Mouse (Mus musculus) left cerebral cortex, adult 2 months (tissue): ENCODE data around the gene Uchl5. TPM values are rescaled to one million over a fixed set of nuclear protein-coding genes. Genes with fewer than 3 reads are reported as not detected.

Experiments
- DNase-seq, 2 experiments: peaks; one replicate each; pipeline ENCODE4 v3.0.0; 2021 to 2022; ENCODE audit warnings: low spot score in 2 of 2, mixed read lengths in 1 of 2; ENCODE audit errors: extremely low spot score in 1 of 2
- H3K27ac ChIP-seq: fragments of 200-600 bp; 2 replicates; pipeline ENCODE4 v1.8.1; 2022
- H3K4me3 ChIP-seq: fragments of 200-600 bp; 2 replicates; pipeline ENCODE4 v1.8.1; 2022
- CTCF ChIP-seq: fragments of 200-600 bp; IDR thresholded peaks from 2 replicates; pipeline ENCODE4 v1.8.1; 2022; ENCODE audit warnings: antibody characterized with exemption, mild to moderate bottlenecking, moderate library complexity
- intact Hi-C: fragments of 180-260 bp; cut with DNase I; formaldehyde crosslinking; loops from one replicate; pipeline ENCODE4 v1.15.1; 2025
- total RNA-seq, 2 experiments: library from RNA; stranded (reverse); gene quantifications; 2 replicates each; pipeline ENCODE4 v1.2.3; 2021

Gene Uchl5
- total RNA-seq, 2 experiments from 2014 or later = 36.0 to 43.2 TPM

GRCm38 (mm10) chr1:143813676-143814360, 36.7 kb downstream of the Uchl5 start:
- Histone ChIP-seq H3K4me3 (no peak overlapping the region), H3K27ac (no peak overlapping the region)
- TF ChIP-seq CTCF = peak; percentile 86
- intact Hi-C loops = loop anchor here (1.0 to 5.0 kb wide), 2 partner anchors 192 to 373 kb away; no protein-coding TSS in a partner anchor
- DNase-seq = peak; percentile 69 to 77

GRCm38 (mm10) chr1:143820096-143820877, 43.2 kb downstream of the Uchl5 start:
- no peak for DNase-seq
- no peak for TF ChIP-seq CTCF
- no peak overlapping the region for H3K27ac ChIP-seq
- no peak overlapping the region for H3K4me3 ChIP-seq
- intact Hi-C loops = no loop called here

GRCm38 (mm10) chr1:143822677-143823076, 45.6 kb downstream of the Uchl5 start:
- intact Hi-C loops = no loop called here
- H3K4me3 ChIP-seq = no peak overlapping the region
- no peak for TF ChIP-seq CTCF
- DNase-seq = no peak
- no peak overlapping the region for H3K27ac ChIP-seq

GRCm38 (mm10) chr1:143830713-143831112, 53.6 kb downstream of the Uchl5 start:
- intact Hi-C loops = loop anchor here (5.0 kb wide), 1 partner anchor 87 kb away; no protein-coding TSS in a partner anchor
- Histone ChIP-seq H3K4me3 (no peak overlapping the region), H3K27ac (peak overlapping the region; percentile 68)
- TF ChIP-seq CTCF = no peak
- peak in 1 of 2 experiments; percentile 18 for DNase-seq

- no peak for TF ChIP-seq CTCF
- intact Hi-C loops = no loop called here
- no peak for DNase-seq
- H3K27ac ChIP-seq = no peak overlapping the region
- no peak overlapping the region for H3K4me3 ChIP-seq
Measured at GRCm38 (mm10) chr1:143836363-143837182, 59.5 kb downstream of the Uchl5 start.

- no peak for DNase-seq
- intact Hi-C loops = no loop called here
- Histone ChIP-seq H3K4me3 (no peak overlapping the region), H3K27ac (no peak overlapping the region)
- TF ChIP-seq CTCF = no peak
Measured at GRCm38 (mm10) chr1:143837681-143838080, 60.6 kb downstream of the Uchl5 start.

- Histone ChIP-seq H3K4me3 (no peak overlapping the region), H3K27ac (no peak overlapping the region)
- no peak for DNase-seq
- TF ChIP-seq CTCF = no peak
- intact Hi-C loops = no loop called here
Measured at GRCm38 (mm10) chr1:143838896-143839410, 61.9 kb downstream of the Uchl5 start.

- intact Hi-C loops = no loop called here
- Histone ChIP-seq H3K27ac (no peak overlapping the region), H3K4me3 (no peak overlapping the region)
- no peak for TF ChIP-seq CTCF
- no peak for DNase-seq
Measured at GRCm38 (mm10) chr1:143852329-143852728, 75.3 kb downstream of the Uchl5 start.

GRCm38 (mm10) chr1:143852779-143853358, 75.8 kb downstream of the Uchl5 start:
- H3K27ac ChIP-seq = no peak overlapping the region
- intact Hi-C loops = no loop called here
- no peak for DNase-seq
- TF ChIP-seq CTCF = no peak
- no peak overlapping the region for H3K4me3 ChIP-seq

GRCm38 (mm10) chr1:143853691-143854115, 76.6 kb downstream of the Uchl5 start:
- no peak for DNase-seq
- intact Hi-C loops = no loop called here

GRCm38 (mm10) chr1:143855706-143856105, 78.6 kb downstream of the Uchl5 start:
- no peak for TF ChIP-seq CTCF

More at GRCm38 (mm10) chr1:143853691-143854115, 76.6 kb downstream of the Uchl5 start:
- Histone ChIP-seq H3K4me3 (no peak overlapping the region), H3K27ac (no peak overlapping the region)
- no peak for TF ChIP-seq CTCF

More at GRCm38 (mm10) chr1:143855706-143856105, 78.6 kb downstream of the Uchl5 start:
- no peak overlapping the region for H3K27ac ChIP-seq
- DNase-seq = no peak
- intact Hi-C loops = no loop called here
- H3K4me3 ChIP-seq = no peak overlapping the region

Other genes with a start within 250 kb of the Uchl5 start
- gene B3galt2, start 136.6 kb upstream of the Uchl5 start, total RNA-seq = 10 to 100 TPM; 15.3 to 18.9 TPM
- gene Cdc73, start 74.4 kb upstream of the Uchl5 start, total RNA-seq = 10 to 100 TPM; 63.8 to 65.5 TPM
- 100 to 1,000 TPM; 114 to 120 TPM for gene Glrx2, start 60.9 kb upstream of the Uchl5 start, total RNA-seq
- 10 to 100 TPM; 29.0 to 29.5 TPM for gene Trove2, start 204 bp upstream of the Uchl5 start, total RNA-seq
- gene Rgs2, start 226.9 kb downstream of the Uchl5 start, total RNA-seq = 10 to 100 TPM; 69.4 to 71.0 TPM